Mouse (Mus musculus) forebrain, embryonic 10.5 days (tissue): ENCODE measurements around the gene Tpgs1. TPM values are rescaled to one million over a fixed set of nuclear protein-coding genes. Genes with fewer than 3 reads are reported as not detected.

Source experiments
- DNase-seq: peaks from one replicate; pipeline ENCODE4 v3.0.0-alpha.2; 2017; ENCODE audit warnings: low spot score; ENCODE audit errors: extremely low spot score
- H3K27ac ChIP-seq: fragments of 300-500 bp; sonication (generic); 2 replicates; pipeline ENCODE4 v1.5.1; 2016; ENCODE audit warnings: mild to moderate bottlenecking
- H3K27me3 ChIP-seq: fragments of 300-500 bp; sonication (generic); 2 replicates; pipeline ENCODE4 v1.6.1; 2016; ENCODE audit warnings: mild to moderate bottlenecking; ENCODE audit not compliant: poor library complexity, severe bottlenecking
- H3K36me3 ChIP-seq: fragments of 300-500 bp; sonication (generic); replicated peaks from 2 replicates; pipeline ENCODE4 v1.6.1; 2016; ENCODE audit warnings: mild to moderate bottlenecking, moderate library complexity
- H3K4me1 ChIP-seq: fragments of 300-500 bp; sonication (generic); 2 replicates; pipeline ENCODE4 v1.6.1; 2016
- H3K4me3 ChIP-seq: fragments of 300-500 bp; sonication (generic); 2 replicates; pipeline ENCODE4 v1.5.1; 2016; ENCODE audit warnings: mild to moderate bottlenecking, moderate library complexity
- H3K9me3 ChIP-seq: fragments of 300-500 bp; sonication (generic); 2 replicates; pipeline ENCODE4 v1.6.1; 2016; ENCODE audit warnings: mild to moderate bottlenecking, moderate library complexity
- WGBS: fragments of 180-500 bp; shearing (Covaris S2); methylation state at CpG from one replicate; pipeline ENCODE4 v1.1.7; 2016; 5-methylcytosine and 5-hydroxymethylcytosine counted together
- polyA plus RNA-seq: library from polyadenylated mRNA; unstranded; fragments of >200 nt; fragmentation: Nextera tagmentation; extraction: Ambion mirVana; gene quantifications from 2 replicates; pipeline ENCODE4 v1.2.1, GENCODE M21; 2016

Tpgs1 gene
- polyA plus RNA-seq: 59.7 and 63.8 TPM in 2 replicates

GRCm38 (mm10) chr10:79668771-79669575, at the start of gene Tpgs1:
Tpgs1 (plus strand) TSS chr10:79669369.
- H3K9me3 ChIP-seq: no peaks in the 10 kb centered on the region
- H3K27me3 ChIP-seq: no peaks in the 10 kb centered on the region
- peak within 1 kb of the TSS; percentile 93 for H3K4me3 ChIP-seq
- WGBS: under 1% methylated on average over 45 of the region's 45 CpGs
- H3K36me3 ChIP-seq: peaks cover 23% of the 10 kb centered on the region
- H3K27ac ChIP-seq: peak within 1 kb of the TSS; percentile 97
- peak; percentile 91 for DNase-seq
- H3K4me1 ChIP-seq: peaks cover 37% of the 10 kb centered on the region

- H3K27me3 ChIP-seq: no peaks in the 10 kb centered on the region
- H3K4me3 ChIP-seq: no peak overlapping the region
- no peak for DNase-seq
- H3K4me1 ChIP-seq: peaks cover 3% of the 10 kb centered on the region; the same call in 1 of the 2 replicates
- no peak overlapping the region for H3K27ac ChIP-seq
- H3K9me3 ChIP-seq: no peaks in the 10 kb centered on the region
- WGBS: 73% methylated on average over 12 of the region's 12 CpGs
- H3K36me3 ChIP-seq: peaks cover 12% of the 10 kb centered on the region
These were observed 45.2 kb upstream of the Tpgs1 start for GRCm38 (mm10) chr10:79623950-79624349.

DNA sequence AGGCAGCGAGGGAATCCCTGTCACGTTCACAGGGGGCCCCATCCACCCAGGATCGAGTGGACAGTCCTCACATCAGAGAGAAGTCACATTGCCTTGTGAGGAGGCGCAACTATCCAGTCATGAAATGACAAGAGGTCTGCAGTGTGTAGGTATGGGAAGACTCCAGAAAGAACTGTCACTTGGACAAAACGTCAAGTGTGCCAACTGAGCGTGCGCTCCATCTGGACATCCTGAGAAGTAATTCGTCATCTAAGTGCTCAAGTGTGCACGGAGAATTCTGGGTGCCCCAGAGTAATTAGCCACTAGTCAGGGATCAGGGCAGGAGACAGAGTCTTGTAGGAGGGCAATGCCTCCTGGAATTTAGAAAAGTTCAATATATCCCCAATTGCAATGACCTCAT, 43.8 kb upstream of the Tpgs1 start:
- DNase-seq: no peak
- Histone ChIP-seq H3K4me1 (peaks cover 3% of the 10 kb centered on the region; the same call in 1 of the 2 replicates), H3K27me3 (no peaks in the 10 kb centered on the region), H3K4me3 (no peak overlapping the region), H3K36me3 (peaks cover 6% of the 10 kb centered on the region; the same call in 1 of the 2 replicates), H3K9me3 (no peaks in the 10 kb centered on the region; the same call in 1 of the 2 replicates), H3K27ac (no peak overlapping the region)
- WGBS: 88% methylated on average over 9 of the region's 9 CpGs

- Histone ChIP-seq H3K27me3 (no peaks in the 10 kb centered on the region), H3K4me3 (no peak overlapping the region), H3K9me3 (no peaks in the 10 kb centered on the region; the same call in 1 of the 2 replicates), H3K36me3 (peaks cover 6% of the 10 kb centered on the region; the same call in 1 of the 2 replicates), H3K4me1 (peaks cover 3% of the 10 kb centered on the region; the same call in 1 of the 2 replicates), H3K27ac (no peak overlapping the region)
- DNase-seq: no peak
- 91% methylated on average over 10 of the region's 10 CpGs for WGBS
These were observed 43.0 kb upstream of the Tpgs1 start for GRCm38 (mm10) chr10:79626156-79626555.

GRCm38 (mm10) chr10:79628377-79628776, 40.8 kb upstream of the Tpgs1 start:
- 90% methylated on average over 5 of the region's 5 CpGs for WGBS
- Histone ChIP-seq H3K36me3 (peaks cover 6% of the 10 kb centered on the region; the same call in 1 of the 2 replicates), H3K4me3 (no peak overlapping the region), H3K4me1 (peaks cover 2% of the 10 kb centered on the region; the same call in 1 of the 2 replicates), H3K9me3 (no peaks in the 10 kb centered on the region; the same call in 1 of the 2 replicates), H3K27ac (no peak overlapping the region), H3K27me3 (no peaks in the 10 kb centered on the region)
- DNase-seq: no peak

GRCm38 (mm10) chr10:79631432-79631831, 37.7 kb upstream of the Tpgs1 start:
- 89% methylated on average over 4 of the region's 4 CpGs for WGBS
- peaks cover 8% of the 10 kb centered on the region for H3K4me1 ChIP-seq
- DNase-seq: no peak
- H3K27me3 ChIP-seq: peaks cover 4% of the 10 kb centered on the region; the same call in 1 of the 2 replicates
- H3K9me3 ChIP-seq: no peaks in the 10 kb centered on the region; the same call in 1 of the 2 replicates
- no peak overlapping the region for H3K27ac ChIP-seq
- H3K4me3 ChIP-seq: no peak overlapping the region
- no peaks in the 10 kb centered on the region; the same call in 1 of the 2 replicates for H3K36me3 ChIP-seq

GRCm38 (mm10) chr10:79633006-79633777, 36.0 kb upstream of the Tpgs1 start:
- H3K27ac ChIP-seq: no peak overlapping the region

GRCm38 (mm10) chr10:79636287-79636686, 32.9 kb upstream of the Tpgs1 start:
- WGBS: 86% methylated on average over 8 of the region's 8 CpGs
- Histone ChIP-seq H3K9me3 (no peaks in the 10 kb centered on the region), H3K27me3 (peaks cover 47% of the 10 kb centered on the region), H3K36me3 (no peaks in the 10 kb centered on the region), H3K27ac (0 out of 2 replicates have a peak overlapping the region, but pooled peaks have one; percentile 90), H3K4me1 (peaks cover 42% of the 10 kb centered on the region), H3K4me3 (peak overlapping the region; percentile 89)
- no peak for DNase-seq

More at GRCm38 (mm10) chr10:79633006-79633777, 36.0 kb upstream of the Tpgs1 start:
- H3K4me1 ChIP-seq: peaks cover 26% of the 10 kb centered on the region
- peaks cover 21% of the 10 kb centered on the region for H3K27me3 ChIP-seq
- DNase-seq: no peak
- WGBS: 86% methylated on average over 17 of the region's 17 CpGs
- no peak overlapping the region for H3K4me3 ChIP-seq
- no peaks in the 10 kb centered on the region; the same call in 1 of the 2 replicates for H3K9me3 ChIP-seq
- H3K36me3 ChIP-seq: no peaks in the 10 kb centered on the region; the same call in 1 of the 2 replicates

DNA sequence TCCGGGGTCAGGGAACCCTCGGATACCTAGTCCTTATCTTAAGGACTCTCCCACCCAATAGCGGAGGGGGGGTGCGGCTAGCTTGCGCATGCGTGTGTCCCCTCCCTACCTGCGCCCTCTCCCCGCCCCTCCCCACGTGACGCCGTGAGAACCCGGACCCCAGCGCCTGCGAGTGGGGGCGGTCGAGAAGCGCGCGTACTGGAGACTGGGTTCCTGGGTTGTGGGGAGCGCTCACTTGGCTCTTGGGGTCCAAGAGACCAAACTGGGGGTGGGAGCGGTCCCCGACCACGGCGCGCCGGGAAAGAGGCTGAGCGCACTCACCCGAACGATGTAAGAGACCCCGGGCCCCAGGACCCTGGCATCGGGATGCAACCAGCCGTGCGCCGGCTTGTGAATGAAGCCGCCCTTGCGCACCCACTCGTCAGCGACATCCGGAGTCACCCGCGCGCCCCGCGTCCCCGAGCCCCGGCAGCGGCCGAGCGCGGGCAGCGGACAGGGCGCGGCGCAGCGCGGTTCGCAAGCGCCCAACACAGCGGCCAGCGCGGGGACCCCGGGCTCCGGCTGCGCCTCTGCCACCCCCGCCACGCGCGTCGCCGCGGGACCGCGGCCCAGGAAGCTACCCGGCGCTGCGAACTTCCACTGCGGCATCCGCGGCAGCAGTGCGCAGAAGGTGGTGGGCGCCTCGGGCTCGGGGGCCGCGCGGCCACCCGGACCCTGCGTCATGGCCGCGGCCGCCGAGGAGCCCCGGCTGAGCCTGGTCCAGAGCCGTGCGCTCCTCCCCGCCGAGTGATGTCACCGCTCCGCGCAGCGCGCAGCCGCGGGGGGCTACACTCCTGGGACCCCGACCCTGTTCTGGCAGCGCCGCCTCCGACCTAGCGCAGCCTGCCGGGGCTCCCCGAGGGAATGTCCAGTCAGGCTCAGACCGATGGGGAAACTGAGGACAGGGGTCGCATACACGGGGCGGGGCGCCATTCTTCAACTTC, 31.8 kb upstream of the Tpgs1 start, which contains the start of gene Shc2:
Gene Shc2, minus strand, starts transcription at position 791 of the 983 bp plus-strand sequence.
- H3K27ac ChIP-seq: peak within 1 kb of the TSS; percentile 90
- peak within 1 kb of the TSS; percentile 89 for H3K4me3 ChIP-seq
- peak; percentile 70 for DNase-seq
- H3K27me3 ChIP-seq: peaks cover 47% of the 10 kb centered on the region
- WGBS: under 1% methylated on average over 116 of the region's 116 CpGs
- H3K9me3 ChIP-seq: no peaks in the 10 kb centered on the region
- no peaks in the 10 kb centered on the region for H3K36me3 ChIP-seq
- peaks cover 42% of the 10 kb centered on the region for H3K4me1 ChIP-seq

- Histone ChIP-seq H3K9me3 (no peaks in the 10 kb centered on the region), H3K27ac (peak overlapping the region; percentile 71), H3K36me3 (no peaks in the 10 kb centered on the region), H3K27me3 (peaks cover 47% of the 10 kb centered on the region), H3K4me3 (peak overlapping the region; percentile 89), H3K4me1 (peaks cover 41% of the 10 kb centered on the region)
- DNase-seq: peak; percentile 47
- WGBS: 3% methylated on average over 23 of the region's 23 CpGs
These were observed 30.5 kb upstream of the Tpgs1 start for GRCm38 (mm10) chr10:79638486-79639204.

GRCm38 (mm10) chr10:79645711-79646110, 23.5 kb upstream of the Tpgs1 start, which contains the start of gene Odf3l2:
Odf3l2 (minus strand) TSS chr10:79645738.
- H3K27me3 ChIP-seq: 0 out of 2 replicates have a peak, but pooled peaks cover under 1% of the 10 kb centered on the region
- no peaks in the 10 kb centered on the region for H3K9me3 ChIP-seq
- DNase-seq: no peak
- no peak within 1 kb of the TSS for H3K4me3 ChIP-seq
- H3K36me3 ChIP-seq: no peaks in the 10 kb centered on the region
- no peaks in the 10 kb centered on the region for H3K4me1 ChIP-seq
- H3K27ac ChIP-seq: no peak within 1 kb of the TSS
- WGBS: 76% methylated on average over 8 of the region's 8 CpGs
